In the genomic region with DNA sequence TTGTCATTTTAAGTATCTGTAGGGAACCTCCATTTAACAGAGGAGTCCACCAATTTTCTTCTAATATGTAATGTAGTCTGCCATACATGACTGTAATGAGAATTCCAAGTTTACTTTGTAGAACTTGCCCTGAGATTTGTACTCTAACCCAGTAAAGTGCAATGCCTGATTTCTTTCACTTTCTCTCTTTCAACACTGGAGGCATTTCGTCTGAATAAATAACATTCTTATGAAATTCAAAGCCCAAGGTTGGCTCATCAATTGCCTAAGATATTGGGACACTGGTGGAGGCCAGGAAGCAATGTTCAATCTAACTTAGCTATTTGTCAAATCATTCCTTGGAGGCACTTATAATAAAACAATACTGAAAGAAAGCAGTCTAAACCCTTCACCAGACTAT, we compare ENCODE assay signal across 5 mouse cellular contexts. TPM values are rescaled to one million over a fixed set of nuclear protein-coding genes. Genes with fewer than 3 reads are reported as not detected.
DNase-seq lines count a peak whose midpoint lies in the region; TF ChIP-seq lines count a peak whose summit lies in the region.
"Not testable (repeated sequence)": the region's sequence is repeated elsewhere in the genome, so short reads cannot be mapped to it uniquely, and the experiment has no call there.
"Had no signal": no experiment of that assay in that cellular context is flagged by ENCODE, and none has a peak within 500 bp of the region (broad histone marks: within the 10 kb centered on the region; RNA-seq: fewer than 3 reads in every experiment).

No protein-coding gene starts in this region.

- not testable (repeated sequence) for H3K4me3 ChIP-seq in liver, adult 2 months (ENCODE audit: insufficient read depth, low read depth, low read length)

- H3K79me2 ChIP-seq in liver, adult 2 months (ENCODE audit: control insufficient read depth, insufficient read depth, low read length), result not testable (repeated sequence)

- not testable (repeated sequence) for H3K27me3 ChIP-seq in liver, adult 2 months (ENCODE audit: control insufficient read depth, insufficient read depth, low read length)

- not testable (repeated sequence) for H3K9ac ChIP-seq in liver, adult 2 months (ENCODE audit: low read depth, low read length)

- peak; percentile 30 for DNase-seq in adipocyte (ENCODE audit: low spot score)
- DNase-seq in adrenal gland, adult 2 months, result peak; percentile 38
- peak; percentile 17 for DNase-seq in adrenal gland, postnatal 14 days
- peak; percentile 93 for DNase-seq in liver, adult 2 months (ENCODE audit: extremely low read depth, low read depth, low spot score)

- not testable (repeated sequence) for TF ChIP-seq CTCF in liver, adult 2 months (IDR thresholded peaks at IDR 0.05; ENCODE audit: low read depth, low read length)

- H3K36me3 ChIP-seq in liver, adult 2 months (ENCODE audit: control insufficient read depth, insufficient read depth, low read length), result not testable (repeated sequence)

- H3K27ac ChIP-seq in liver, adult 2 months (replicated peaks; ENCODE audit: insufficient read depth, low read depth, low read length), result not testable (repeated sequence)

- WGBS in liver, adult 2 months, result 22% methylated on average over 1 of the region's 1 CpGs

- H3K4me1 ChIP-seq in liver, adult 2 months (ENCODE audit: control insufficient read depth, insufficient read depth, low read length), result peaks cover 22% of the 10 kb centered on the region

- not testable (repeated sequence) for TF ChIP-seq POLR2A in liver, adult 2 months (IDR thresholded peaks at IDR 0.05; ENCODE audit: extremely low read depth, insufficient read depth, low read length)

RNA-seq across cellular contexts. Expression of a gene that starts 9.0 kb away (rescaled TPM):
- total RNA-seq in adrenal gland, adult 2 months (2021), result 100 to 1,000 TPM in 1 of 2 experiments, 10 to 100 TPM in 1; 76.1 to 352 TPM
- polyA plus RNA-seq in adrenal gland, adult 2 months (2012; rRNA removed), result 167 and 252 TPM in 2 replicates
- 112 and 145 TPM in 2 replicates for total RNA-seq in adrenal gland, postnatal 14 days (2021)
- total RNA-seq in liver, adult 2 months (2014; rRNA removed), result 336 and 410 TPM in 2 replicates
- 251 and 268 TPM in 2 replicates for polyA plus RNA-seq in liver, adult 2 months (2012; rRNA removed)
- polyA plus RNA-seq: G1E had no signal

Comparison
In these comparisons a context has a peak if more than half of its experiments do, and no peak if none do; other contexts are left out.
1. DNase-seq: peak in every context shown above with its lines; median percentile 93 in liver, adult 2 months; 38 in adrenal gland, adult 2 months; 30 in adipocyte; 17 in adrenal gland, postnatal 14 days.